Mouse (Mus musculus) midbrain, postnatal 0 days (tissue): ENCODE measurements around the gene Ptprn. TPM values are rescaled to one million over a fixed set of nuclear protein-coding genes. Genes with fewer than 3 reads are reported as not detected.
A peak's percentile ranks its signal among the peaks of the same experiment; 100 is the strongest.

Experiments
- ATAC-seq: fragments of 200-750 bp; cut with Nextera tagmentation; 2 replicates; pipeline ENCODE4 v1.8.0; 2017; ENCODE audit warnings: moderate number of reproducible peaks, mild to moderate bottlenecking, moderate TSS enrichment, moderate library complexity; ENCODE audit not compliant: low FRiP score
- DNase-seq: peaks from one replicate; pipeline ENCODE4 v3.0.0-alpha.2; 2015; ENCODE audit warnings: low spot score
- H3K27ac ChIP-seq: fragments of 300-500 bp; sonication (generic); 2 replicates; pipeline ENCODE4 v1.5.1; 2014; ENCODE audit warnings: low read depth, mild to moderate bottlenecking, low read length, mixed read lengths
- H3K27me3 ChIP-seq: fragments of 300-500 bp; sonication (generic); 2 replicates; pipeline ENCODE4 v1.6.1; 2014; ENCODE audit warnings: low read length, control low read depth, mixed read lengths; ENCODE audit not compliant: insufficient read depth
- H3K36me3 ChIP-seq: fragments of 300-500 bp; sonication (generic); 2 replicates; pipeline ENCODE4 v1.6.1; 2014; ENCODE audit warnings: low read length, control low read depth, mixed read lengths; ENCODE audit not compliant: insufficient read depth
- H3K4me1 ChIP-seq: fragments of 300-500 bp; sonication (generic); 2 replicates; pipeline ENCODE4 v1.6.1; 2014; ENCODE audit warnings: mild to moderate bottlenecking, control low read depth, antibody characterized with exemption, low read length, mixed read lengths; ENCODE audit not compliant: insufficient read depth
- H3K4me2 ChIP-seq: fragments of 300-500 bp; sonication (generic); 2 replicates; pipeline ENCODE4 v1.6.1; 2014; ENCODE audit warnings: low read depth, mild to moderate bottlenecking, low read length, mixed read lengths; ENCODE audit not compliant: poor library complexity, severe bottlenecking
- H3K4me3 ChIP-seq: fragments of 300-500 bp; sonication (generic); 2 replicates; pipeline ENCODE4 v1.5.1; 2014; ENCODE audit warnings: low read depth, mild to moderate bottlenecking, low read length, moderate library complexity
- H3K9ac ChIP-seq: fragments of 300-500 bp; sonication (generic); replicated peaks from 2 replicates; pipeline ENCODE4 v1.6.1; 2014; ENCODE audit warnings: mild to moderate bottlenecking, low read length, moderate library complexity, mixed read lengths; ENCODE audit not compliant: poor library complexity, severe bottlenecking
- H3K9me3 ChIP-seq: fragments of 300-500 bp; sonication (generic); 2 replicates; pipeline ENCODE4 v1.6.1; 2016; ENCODE audit warnings: low read length, control low read depth
- CTCF ChIP-seq: IDR thresholded peaks from 2 replicates; pipeline ENCODE4 v1.5.1; 2016; ENCODE audit warnings: antibody characterized with exemption, mild to moderate bottlenecking
- WGBS: fragments of 180-500 bp; shearing (Covaris S2); extraction: QIAGEN DNeasy Blood & Tissue Kit; methylation state at CpG from one replicate; pipeline ENCODE4 v1.1.7; 2014; 5-methylcytosine and 5-hydroxymethylcytosine counted together
- polyA plus RNA-seq: library from polyadenylated mRNA; unstranded; fragments of >200 nt; fragmentation: Nextera tagmentation; extraction: Ambion mirVana; gene quantifications from 2 replicates; pipeline ENCODE4 v1.2.1, GENCODE M21; 2015
- total RNA-seq: library from RNA; depleted of rRNA; stranded (reverse); fragments of >200 nt; gene quantifications from 2 replicates; pipeline ENCODE4 v1.2.3, GENCODE M21; 2014; rRNA removed

Gene Ptprn
- total RNA-seq (116 and 127 TPM in 2 replicates), polyA plus RNA-seq (51.4 and 52.2 TPM in 2 replicates)

DNA sequence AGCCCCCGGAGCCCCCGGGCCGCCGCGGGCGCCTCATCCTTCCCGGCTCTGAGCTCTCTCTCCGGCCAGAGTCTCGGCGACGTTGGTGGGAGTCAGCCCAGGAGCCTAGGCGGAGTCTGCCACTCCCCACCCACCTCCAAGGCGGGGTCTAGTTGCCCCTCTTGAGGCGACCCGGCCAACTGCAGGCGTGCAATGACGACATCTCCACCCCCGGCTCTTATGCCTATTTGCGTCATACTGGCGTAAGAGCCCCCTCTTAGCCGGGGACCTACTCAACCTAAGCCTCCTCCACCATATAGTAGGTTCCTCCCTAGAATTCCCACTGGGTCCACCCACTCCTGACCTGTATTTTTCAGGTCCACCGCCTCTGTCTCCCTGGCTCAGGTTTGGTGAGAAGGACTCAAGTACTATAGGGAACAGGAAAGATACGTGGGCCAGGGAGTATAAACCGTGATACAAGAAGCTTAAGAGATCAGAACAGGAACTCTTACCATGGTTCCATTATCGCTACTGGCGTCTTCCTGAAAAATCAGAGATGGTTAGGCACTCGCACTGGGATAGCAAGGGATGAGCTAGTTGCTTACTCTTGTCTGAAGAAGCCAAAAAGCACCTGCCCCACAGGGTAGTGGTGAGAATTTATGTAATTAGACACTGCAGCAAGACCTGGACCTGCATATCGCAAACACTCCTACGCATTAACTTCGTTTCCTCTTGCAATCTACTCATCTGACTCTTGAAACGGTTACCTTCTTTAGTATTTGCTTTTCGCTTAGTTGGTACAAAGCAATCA lies at the start of gene Ptprn:
Gene Ptprn (minus strand): TSS at position 412 of the 790 bp plus-strand sequence.
- Histone ChIP-seq H3K9me3 (no peaks in the 10 kb centered on the region), H3K27ac (peak within 1 kb of the TSS; percentile 70), H3K9ac (peak within 1 kb of the TSS; percentile 64), H3K36me3 (0 out of 2 replicates have a peak, but pooled peaks cover 3% of the 10 kb centered on the region), H3K27me3 (no peaks in the 10 kb centered on the region; the same call in 1 of the 2 replicates), H3K4me1 (peaks cover 2% of the 10 kb centered on the region; the same call in 1 of the 2 replicates), H3K4me3 (peak within 1 kb of the TSS; percentile 55), H3K4me2 (peak within 1 kb of the TSS; percentile 55)
- DNase-seq (peak; percentile 79), ATAC-seq (peak; percentile 79)
- WGBS, result 12% methylated on average over 29 of the region's 32 CpGs
- peak; percentile 38 for TF ChIP-seq CTCF

- H3K4me3 ChIP-seq, result no peak overlapping the region
- H3K27ac ChIP-seq, result no peak overlapping the region
- no peaks in the 10 kb centered on the region for H3K27me3 ChIP-seq
- WGBS, result 90% methylated on average over 6 of the region's 6 CpGs
- no peak for TF ChIP-seq CTCF
- no peaks in the 10 kb centered on the region for H3K9me3 ChIP-seq
- H3K4me2 ChIP-seq, result no peak overlapping the region
- peaks cover 5% of the 10 kb centered on the region; the same call in 1 of the 2 replicates for H3K4me1 ChIP-seq
- H3K36me3 ChIP-seq, result peaks cover 69% of the 10 kb centered on the region
- ATAC-seq, result no peak
- DNase-seq, result no peak
- no peak overlapping the region for H3K9ac ChIP-seq
Measured at GRCm38 (mm10) chr1:75311694-75312093, 47.4 kb upstream of the Ptprn start.

DNA sequence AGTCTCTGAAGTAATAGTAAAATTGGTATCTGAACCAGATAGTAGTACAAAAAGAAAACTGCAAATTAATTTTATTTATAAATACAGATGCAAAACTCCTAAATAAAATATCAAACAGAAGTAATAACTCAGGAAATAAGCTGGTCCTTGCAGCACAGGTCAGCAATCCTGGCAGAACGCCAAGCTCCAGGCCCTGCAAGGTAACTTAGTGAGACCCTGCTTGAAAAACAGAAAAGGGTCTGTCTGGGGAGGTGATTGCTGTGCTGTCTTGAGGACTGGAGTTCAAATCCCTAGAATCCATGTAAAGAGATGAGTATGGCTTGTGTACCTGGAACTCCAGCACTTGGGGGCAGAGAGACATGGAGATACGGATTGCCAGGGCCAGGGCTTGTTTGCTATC lies 40.4 kb upstream of the Ptprn start:
- Histone ChIP-seq H3K9me3 (no peaks in the 10 kb centered on the region), H3K4me3 (no peak overlapping the region), H3K9ac (no peak overlapping the region), H3K27ac (no peak overlapping the region), H3K4me2 (no peak overlapping the region), H3K36me3 (peaks cover 31% of the 10 kb centered on the region), H3K27me3 (no peaks in the 10 kb centered on the region), H3K4me1 (no peaks in the 10 kb centered on the region)
- no peak for TF ChIP-seq CTCF
- ATAC-seq, result no peak
- 88% methylated on average over 2 of the region's 2 CpGs for WGBS
- no peak for DNase-seq

DNA sequence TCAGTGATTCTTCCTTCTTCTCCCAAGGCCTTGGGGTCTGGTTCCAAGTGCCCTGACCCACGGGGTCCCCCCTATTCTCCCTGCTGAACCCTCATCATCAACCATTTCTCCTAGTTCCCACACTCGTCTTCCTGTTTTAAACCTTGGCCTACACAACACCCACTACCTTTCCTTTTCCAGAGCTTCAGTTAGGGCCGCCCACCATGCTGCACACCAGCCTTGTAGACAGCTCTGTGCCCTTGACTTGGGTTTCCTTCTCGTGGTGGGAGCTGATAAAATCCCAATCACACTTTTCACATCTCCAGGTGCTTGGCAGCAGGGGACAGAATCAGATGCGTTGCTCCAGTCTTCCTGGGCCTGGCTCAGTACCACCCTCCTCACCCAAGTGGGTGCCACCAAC lies 30.0 kb upstream of the Ptprn start:
- ATAC-seq (no peak), DNase-seq (no peak)
- Histone ChIP-seq H3K9me3 (no peaks in the 10 kb centered on the region), H3K4me1 (no peaks in the 10 kb centered on the region; the same call in 1 of the 2 replicates), H3K9ac (no peak overlapping the region), H3K4me2 (no peak overlapping the region), H3K27ac (no peak overlapping the region), H3K36me3 (no peaks in the 10 kb centered on the region), H3K27me3 (no peaks in the 10 kb centered on the region), H3K4me3 (no peak overlapping the region)
- TF ChIP-seq CTCF, result no peak
- WGBS, result 78% methylated on average over 5 of the region's 5 CpGs

DNA sequence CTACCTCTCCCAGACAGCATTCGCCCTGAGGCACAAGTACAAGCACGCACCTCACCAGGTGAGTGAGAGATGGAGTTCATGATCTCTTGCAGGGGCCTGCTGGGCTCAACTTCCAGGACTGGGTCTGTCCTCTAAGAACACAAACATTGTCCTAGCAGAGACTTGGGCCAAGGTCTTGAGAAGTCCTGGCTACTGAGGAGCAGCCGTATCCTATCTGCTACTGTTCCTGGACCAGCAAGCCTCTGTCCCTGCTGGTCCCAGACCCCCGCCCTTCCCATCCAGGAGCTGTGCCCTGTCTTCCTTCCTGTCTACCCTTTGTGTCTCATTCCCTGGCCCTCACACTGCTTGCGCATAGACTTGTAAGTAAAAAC lies 29.0 kb upstream of the Ptprn start:
- H3K27ac ChIP-seq, result no peak overlapping the region
- ATAC-seq, result no peak

More for the DNA sequence above, 29.0 kb upstream of the Ptprn start:
- WGBS, result 81% methylated on average over 5 of the region's 5 CpGs
- H3K4me3 ChIP-seq, result no peak overlapping the region
- no peaks in the 10 kb centered on the region for H3K36me3 ChIP-seq
- H3K4me2 ChIP-seq, result no peak overlapping the region
- no peak overlapping the region; the same call in 1 of the 2 replicates for H3K9ac ChIP-seq
- no peaks in the 10 kb centered on the region for H3K9me3 ChIP-seq
- H3K27me3 ChIP-seq, result no peaks in the 10 kb centered on the region
- TF ChIP-seq CTCF, result no peak
- H3K4me1 ChIP-seq, result peaks cover 3% of the 10 kb centered on the region; the same call in 1 of the 2 replicates
- DNase-seq, result no peak
